Mouse (Mus musculus) liver, adult 2 months (tissue): ENCODE measurements around the gene Nol4l. TPM values are rescaled to one million over a fixed set of nuclear protein-coding genes. Genes with fewer than 3 reads are reported as not detected.
"Not testable (repeated sequence)": the region's sequence is repeated elsewhere in the genome, so short reads cannot be mapped to it uniquely, and the experiment has no call there.

ENCODE experiments used
- DNase-seq: peaks from one replicate; pipeline ENCODE4 v3.0.0-alpha.2; 2011; ENCODE audit warnings: low read depth, low spot score; ENCODE audit errors: extremely low read depth
- H3K27ac ChIP-seq: fragments of 200-500 bp; replicated peaks from 2 replicates; pipeline ENCODE4 v1.5.1; 2012; ENCODE audit warnings: low read depth, mild to moderate bottlenecking, control low read depth, inconsistent platforms, low read length; ENCODE audit not compliant: insufficient read depth
- H3K27me3 ChIP-seq: fragments of 200-500 bp; 2 replicates; pipeline ENCODE4 v1.6.1; 2012; ENCODE audit warnings: mild to moderate bottlenecking, moderate library complexity, low read length, inconsistent platforms; ENCODE audit not compliant: control insufficient read depth, insufficient read depth
- H3K36me3 ChIP-seq: fragments of 200-500 bp; 2 replicates; pipeline ENCODE4 v1.6.1; 2012; ENCODE audit warnings: low read length, inconsistent platforms; ENCODE audit not compliant: control insufficient read depth, insufficient read depth
- H3K4me1 ChIP-seq: fragments of 200-500 bp; 2 replicates; pipeline ENCODE4 v1.6.1; 2011; ENCODE audit warnings: low read length; ENCODE audit not compliant: control insufficient read depth, insufficient read depth
- H3K4me3 ChIP-seq: fragments of 200-500 bp; 2 replicates; pipeline ENCODE4 v1.5.1; 2011; ENCODE audit warnings: low read depth, mild to moderate bottlenecking, control low read depth, low read length, moderate library complexity; ENCODE audit not compliant: insufficient read depth
- H3K79me2 ChIP-seq: fragments of 200-500 bp; 2 replicates; pipeline ENCODE4 v1.6.1; 2012; ENCODE audit warnings: inconsistent platforms, mild to moderate bottlenecking, low read length, moderate library complexity; ENCODE audit not compliant: control insufficient read depth, insufficient read depth
- H3K9ac ChIP-seq: fragments of 200-500 bp; 2 replicates; pipeline ENCODE4 v1.6.1; 2012; ENCODE audit warnings: low read depth, mild to moderate bottlenecking, control low read depth, inconsistent platforms, low read length
- CTCF ChIP-seq: fragments of 200-500 bp; IDR thresholded peaks from 2 replicates; pipeline ENCODE4 v1.5.1; 2011; ENCODE audit warnings: low read depth, low read length, control low read depth
- POLR2A ChIP-seq: fragments of 200-500 bp; IDR thresholded peaks from 2 replicates; pipeline ENCODE4 v1.6.1; 2011; ENCODE audit warnings: low read length, control low read depth; ENCODE audit not compliant: insufficient read depth; ENCODE audit errors: extremely low read depth
- WGBS: fragments of 180-500 bp; shearing (Covaris S2); methylation state at CpG from one replicate; pipeline ENCODE4 v1.1.7; 2018; 5-methylcytosine and 5-hydroxymethylcytosine counted together
- polyA plus RNA-seq: library from polyadenylated mRNA; depleted of rRNA; stranded (reverse); fragments of >200 nt; gene quantifications from 2 replicates; pipeline ENCODE4 v1.2.3, GENCODE M21; 2012; rRNA removed
- total RNA-seq: library from RNA; depleted of rRNA; stranded (reverse); fragments of >200 nt; gene quantifications from 2 replicates; pipeline ENCODE4 v1.2.3, GENCODE M21; 2014; rRNA removed

Nol4l gene
- total and polyA plus RNA-seq, 2 experiments, result 0.18 to 0.80 TPM

GRCm38 (mm10) chr2:153375380-153375779 is 154.4 kb downstream of the Nol4l start:
- Histone ChIP-seq H3K27ac (no peak overlapping the region), H3K4me1 (no peaks in the 10 kb centered on the region; the same call in 1 of the 2 replicates), H3K27me3 (no peaks in the 10 kb centered on the region), H3K9ac (no peak overlapping the region), H3K79me2 (peaks cover 7% of the 10 kb centered on the region; the same call in 1 of the 2 replicates), H3K36me3 (peaks cover 8% of the 10 kb centered on the region), H3K4me3 (no peak overlapping the region)
- DNase-seq, result peak; percentile 18
- TF ChIP-seq POLR2A, result no peak
- TF ChIP-seq CTCF, result no peak
- WGBS, result 65% methylated on average over 2 of the region's 2 CpGs

- TF ChIP-seq CTCF (no peak), POLR2A (no peak)
- no peak for DNase-seq
Measured at GRCm38 (mm10) chr2:153370871-153371270, 158.9 kb downstream of the Nol4l start.

GRCm38 (mm10) chr2:153364531-153364930 is 165.2 kb downstream of the Nol4l start:
- 88% methylated on average over 14 of the region's 14 CpGs for WGBS
- H3K27me3 ChIP-seq, H3K9ac ChIP-seq, H3K4me1 ChIP-seq, H3K79me2 ChIP-seq, H3K4me3 ChIP-seq, H3K27ac ChIP-seq, DNase-seq: not testable (repeated sequence)
- H3K36me3 ChIP-seq, result peaks cover 37% of the 10 kb centered on the region

More at GRCm38 (mm10) chr2:153370871-153371270, 158.9 kb downstream of the Nol4l start:
- Histone ChIP-seq H3K79me2 (peaks cover 3% of the 10 kb centered on the region; the same call in 1 of the 2 replicates), H3K9ac (no peak overlapping the region), H3K27ac (no peak overlapping the region), H3K4me1 (no peaks in the 10 kb centered on the region; the same call in 1 of the 2 replicates), H3K4me3 (no peak overlapping the region), H3K27me3 (no peaks in the 10 kb centered on the region), H3K36me3 (peaks cover 24% of the 10 kb centered on the region)

- H3K27ac ChIP-seq, result no peak overlapping the region
- H3K4me3 ChIP-seq, result no peak overlapping the region
- no peak overlapping the region for H3K9ac ChIP-seq
- H3K4me1 ChIP-seq, result no peaks in the 10 kb centered on the region
- peaks cover 39% of the 10 kb centered on the region for H3K36me3 ChIP-seq
- H3K79me2 ChIP-seq, result no peaks in the 10 kb centered on the region; the same call in 1 of the 2 replicates
- no peak for DNase-seq
- H3K27me3 ChIP-seq, result no peaks in the 10 kb centered on the region
- WGBS, result 95% methylated on average over 1 of the region's 1 CpGs
- TF ChIP-seq POLR2A, result no peak
- no peak for TF ChIP-seq CTCF
Measured at GRCm38 (mm10) chr2:153361101-153361710, 168.6 kb downstream of the Nol4l start.

Other genes starting within 250 kb of the Nol4l start
- 5.4 and 5.6 TPM in 2 replicates for gene Kif3b, start 238.6 kb downstream of the Nol4l start, total RNA-seq
- gene Kif3b, start 238.6 kb downstream of the Nol4l start, polyA plus RNA-seq, result 2.8 and 2.9 TPM in 2 replicates
- 6.2 and 8.9 TPM in 2 replicates for gene Asxl1, start 184.1 kb downstream of the Nol4l start, total RNA-seq
- gene Asxl1, start 184.1 kb downstream of the Nol4l start, polyA plus RNA-seq, result 3.3 and 4.7 TPM in 2 replicates
- gene 4930404H24Rik, start 37.2 kb downstream of the Nol4l start, total RNA-seq, result not detected in 2 replicates
- gene 4930404H24Rik, start 37.2 kb downstream of the Nol4l start, polyA plus RNA-seq, result not detected in 2 replicates
- gene Commd7, start 102.8 kb upstream of the Nol4l start, total RNA-seq, result 6.3 and 8.0 TPM in 2 replicates
- gene Commd7, start 102.8 kb upstream of the Nol4l start, polyA plus RNA-seq, result 12.2 and 13.7 TPM in 2 replicates
- 0.54 and 0.65 TPM in 2 replicates for gene Dnmt3b, start 119.5 kb upstream of the Nol4l start, total RNA-seq
- 2.2 and 3.4 TPM in 2 replicates for gene Dnmt3b, start 119.5 kb upstream of the Nol4l start, polyA plus RNA-seq
- not detected in 2 replicates for gene Dnmt3c, start 166.7 kb upstream of the Nol4l start, total RNA-seq
- not detected in 2 replicates for gene Dnmt3c, start 166.7 kb upstream of the Nol4l start, polyA plus RNA-seq
- 6.6 and 7.9 TPM in 2 replicates for gene Mapre1, start 211.3 kb upstream of the Nol4l start, total RNA-seq
- 2.7 and 3.0 TPM in 2 replicates for gene Mapre1, start 211.3 kb upstream of the Nol4l start, polyA plus RNA-seq
- not detected in 2 replicates for gene Efcab8, start 250.0 kb upstream of the Nol4l start, total RNA-seq
- gene Efcab8, start 250.0 kb upstream of the Nol4l start, polyA plus RNA-seq, result 0.02 TPM in 1 of 2 replicates, not detected in the other